ENCODE assay signal across 8 mouse cellular contexts in the genomic region with DNA sequence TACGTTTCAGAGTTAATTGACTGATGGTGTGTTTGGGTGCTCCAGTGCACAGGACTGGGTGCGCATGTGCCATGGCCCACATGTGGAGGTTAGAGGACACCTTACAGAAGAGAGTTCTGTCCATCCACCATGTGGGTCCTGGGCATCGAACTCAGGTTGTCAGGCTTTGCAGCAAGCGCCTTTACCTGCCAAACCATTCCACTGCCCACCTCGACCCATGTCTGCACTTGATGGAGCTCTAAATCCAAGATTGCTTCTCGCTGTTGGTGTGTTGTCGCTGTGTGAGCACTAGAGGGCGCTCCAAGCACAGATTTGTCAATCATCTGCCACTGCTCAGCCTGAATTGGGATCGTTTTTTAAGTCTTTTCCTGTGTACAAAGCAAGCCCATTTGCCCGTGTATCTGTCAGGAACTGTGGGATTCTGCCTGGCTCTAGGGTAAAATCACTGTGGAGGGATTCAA. TPM values are rescaled to one million over a fixed set of nuclear protein-coding genes. Genes with fewer than 3 reads are reported as not detected.
A peak's percentile ranks its signal among the peaks of the same experiment; 100 is the strongest.
DNase-seq lines count a peak whose midpoint lies in the region; ATAC-seq and TF ChIP-seq lines count a peak whose summit lies in the region.

No protein-coding gene starts in this region.

- no peak overlapping the region for H3K9ac ChIP-seq in heart, embryonic 11.5 days (ENCODE audit: low read depth, low read length)
- no peak overlapping the region for H3K9ac ChIP-seq in limb, embryonic 11.5 days (ENCODE audit: low read length)

- no peaks in the 10 kb centered on the region; the same call in 1 of the 2 replicates for H3K9me3 ChIP-seq in heart, embryonic 11.5 days (replicated peaks; ENCODE audit: control insufficient read depth, low read length)
- H3K9me3 ChIP-seq in limb, embryonic 11.5 days (ENCODE audit: control insufficient read depth, low read length) = no peaks in the 10 kb centered on the region

- WGBS in heart, embryonic 11.5 days (ENCODE audit: insufficient replicate concordance) = 19% methylated on average over 10 of the region's 10 CpGs
- WGBS in kidney, adult 2 months = 17% methylated on average over 10 of the region's 10 CpGs
- 23% methylated on average over 10 of the region's 10 CpGs for WGBS in limb, embryonic 11.5 days

- no peak overlapping the region for H3K4me2 ChIP-seq in heart, embryonic 11.5 days
- H3K4me2 ChIP-seq in limb, embryonic 11.5 days (ENCODE audit: low read depth, severe bottlenecking) = no peak overlapping the region

- no peaks in the 10 kb centered on the region for H3K36me3 ChIP-seq in heart, embryonic 11.5 days (ENCODE audit: control insufficient read depth, insufficient read depth, low read length)
- H3K36me3 ChIP-seq in kidney, adult 2 months (ENCODE audit: control insufficient read depth, insufficient read depth, low read length) = no peaks in the 10 kb centered on the region
- no peaks in the 10 kb centered on the region for H3K36me3 ChIP-seq in limb, embryonic 11.5 days (ENCODE audit: control insufficient read depth, insufficient read depth, low read length)

- TF ChIP-seq POLR2A in cortical plate, adult 2 months (IDR thresholded peaks at IDR 0.05; ENCODE audit: extremely low read depth, insufficient read depth, low read length) = no peak
- TF ChIP-seq POLR2A in kidney, adult 2 months (IDR thresholded peaks at IDR 0.05; ENCODE audit: low read depth, low read length) = no peak

- no peaks in the 10 kb centered on the region for H3K4me1 ChIP-seq in heart, embryonic 11.5 days (ENCODE audit: control insufficient read depth, insufficient read depth, low read length)
- no peaks in the 10 kb centered on the region for H3K4me1 ChIP-seq in cortical plate, adult 2 months (ENCODE audit: control insufficient read depth, insufficient read depth, low read length)
- H3K4me1 ChIP-seq in kidney, adult 2 months (ENCODE audit: control insufficient read depth, insufficient read depth, low read length) = no peaks in the 10 kb centered on the region
- no peaks in the 10 kb centered on the region for H3K4me1 ChIP-seq in limb, embryonic 11.5 days (ENCODE audit: control insufficient read depth, insufficient read depth, low read length)

- DNase-seq in heart, adult 18-20 months = peak; percentile 66 to 86
- peak; percentile 73 for DNase-seq in kidney, adult 2 months
- DNase-seq in limb, embryonic 11.5 days (ENCODE audit: low spot score) = peak; percentile 88
- DNase-seq in spleen, postnatal 14 days (ENCODE audit: low spot score in 2 of 2) = peak; percentile 17 to 35

- TF ChIP-seq CTCF in cortical plate, adult 2 months (IDR thresholded peaks at IDR 0.05; ENCODE audit: extremely low read depth, insufficient read depth, low read length) = peak; percentile 99
- TF ChIP-seq CTCF in kidney, adult 2 months (conservative IDR thresholded peaks at IDR 0.05; ENCODE audit: insufficient read depth, insufficient read length, low read depth, low read length) = peak; percentile 99

- H3K27me3 ChIP-seq in heart, embryonic 11.5 days (ENCODE audit: control insufficient read depth, insufficient read depth, low read length) = no peaks in the 10 kb centered on the region
- no peaks in the 10 kb centered on the region for H3K27me3 ChIP-seq in kidney, adult 2 months (replicated peaks; ENCODE audit: control insufficient read depth, insufficient read depth, low read length)
- no peaks in the 10 kb centered on the region for H3K27me3 ChIP-seq in limb, embryonic 11.5 days (ENCODE audit: control insufficient read depth, insufficient read depth, low read length)

- no peak overlapping the region for H3K27ac ChIP-seq in heart, embryonic 11.5 days (ENCODE audit: low read depth, low read length)
- H3K27ac ChIP-seq in cortical plate, adult 2 months (ENCODE audit: insufficient read depth, low read length) = no peak overlapping the region
- H3K27ac ChIP-seq in kidney, adult 2 months (ENCODE audit: insufficient read depth, low read depth, low read length) = no peak overlapping the region
- H3K27ac ChIP-seq in limb, embryonic 11.5 days (replicated peaks; ENCODE audit: low read depth, low read length) = no peak overlapping the region

- no peak for ATAC-seq in heart, embryonic 11.5 days (replicated peaks; ENCODE audit: insufficient number of reproducible peaks, low FRiP score, low TSS enrichment)
- ATAC-seq in granulocyte monocyte progenitor cell, adult 5-6 weeks (replicated peaks; ENCODE audit: poor library complexity, severe bottlenecking) = peak; percentile 89
- peak; percentile 53; the same call in 1 of the 2 replicates for ATAC-seq in limb, embryonic 11.5 days (ENCODE audit: insufficient number of reproducible peaks, low FRiP score, low TSS enrichment, low read depth)
- ATAC-seq in monocyte, adult 5-6 weeks (replicated peaks; ENCODE audit: insufficient number of reproducible peaks, low FRiP score, low TSS enrichment, poor library complexity, severe bottlenecking) = peak; percentile 62; the same call in 1 of the 2 replicates

- H3K4me3 ChIP-seq in heart, embryonic 11.5 days (ENCODE audit: low read depth, low read length) = no peak overlapping the region
- H3K4me3 ChIP-seq in cortical plate, adult 2 months (ENCODE audit: insufficient read depth, low read length) = no peak overlapping the region
- H3K4me3 ChIP-seq in kidney, adult 2 months (ENCODE audit: insufficient read depth, low read depth, low read length) = no peak overlapping the region
- H3K4me3 ChIP-seq in limb, embryonic 11.5 days (ENCODE audit: low read depth, low read length) = no peak overlapping the region

RNA-seq across cellular contexts. Expression of a gene that starts 14.1 kb away (rescaled TPM):
- total RNA-seq in heart, adult 18-20 months (2021) = not detected
- not detected in 2 replicates for polyA plus RNA-seq in heart, embryonic 11.5 days (2014; fragmentation: Nextera tagmentation; extraction: Ambion mirVana)
- polyA plus RNA-seq in cortical plate, adult 2 months (2012; rRNA removed) = not detected in 2 replicates
- total RNA-seq in granulocyte monocyte progenitor cell, adult 5-6 weeks (2014; fragmentation: Nextera tagmentation) = not detected in 2 replicates
- not detected in 2 replicates for total RNA-seq in granulocyte monocyte progenitor cell, adult 5-6 weeks (2017)
- not detected in 2 replicates for polyA plus RNA-seq in kidney, adult 2 months (2012; rRNA removed)
- polyA plus RNA-seq in limb, embryonic 11.5 days (2014; fragmentation: Nextera tagmentation; extraction: Ambion mirVana) = not detected in 2 replicates
- total RNA-seq in monocyte, adult 5-6 weeks (2017) = not detected in 3 replicates

Comparison
In these comparisons a context has a peak if more than half of its experiments do, and no peak if none do; other contexts are left out.
1. DNase-seq: peak in every context shown above with its lines; median percentile 88 in limb, embryonic 11.5 days; 76 in heart, adult 18-20 months; 73 in kidney, adult 2 months; 26 in spleen, postnatal 14 days.